Mouse (Mus musculus) kidney, adult 11 months (tissue): Measurements from ENCODE around the gene Cd28.

Experiments
- DNase-seq: peaks from one replicate; pipeline ENCODE4 v3.0.0; 2022

Gene Cd28

DNA sequence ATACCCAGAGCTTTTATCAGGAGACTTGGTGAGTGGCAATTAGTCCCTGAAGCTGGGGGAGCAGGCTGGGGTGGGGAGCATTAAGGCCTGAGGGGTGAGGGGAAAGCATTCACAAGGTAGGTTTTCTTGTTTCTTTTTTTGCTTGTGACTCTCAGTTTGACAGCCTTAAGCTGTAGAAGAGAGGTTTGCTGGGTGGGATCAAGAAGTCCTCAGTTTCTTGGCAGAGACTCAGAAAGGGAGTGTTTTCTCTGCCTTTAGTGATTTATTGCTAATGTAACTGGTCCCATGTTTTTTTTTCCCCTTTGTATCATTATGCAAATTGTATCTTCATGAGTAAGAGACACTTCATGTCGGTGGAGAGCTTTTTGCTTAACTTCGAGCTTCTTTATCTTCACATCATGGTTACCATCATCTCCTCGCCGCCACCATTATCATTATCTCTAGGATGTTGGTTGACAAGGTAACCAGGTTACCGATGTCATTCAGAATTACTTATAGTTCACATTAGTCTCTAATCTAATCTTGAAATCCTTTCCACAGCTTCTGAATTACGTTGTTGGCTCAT, 33.7 kb downstream of the Cd28 start:
- no peak for DNase-seq

DNA sequence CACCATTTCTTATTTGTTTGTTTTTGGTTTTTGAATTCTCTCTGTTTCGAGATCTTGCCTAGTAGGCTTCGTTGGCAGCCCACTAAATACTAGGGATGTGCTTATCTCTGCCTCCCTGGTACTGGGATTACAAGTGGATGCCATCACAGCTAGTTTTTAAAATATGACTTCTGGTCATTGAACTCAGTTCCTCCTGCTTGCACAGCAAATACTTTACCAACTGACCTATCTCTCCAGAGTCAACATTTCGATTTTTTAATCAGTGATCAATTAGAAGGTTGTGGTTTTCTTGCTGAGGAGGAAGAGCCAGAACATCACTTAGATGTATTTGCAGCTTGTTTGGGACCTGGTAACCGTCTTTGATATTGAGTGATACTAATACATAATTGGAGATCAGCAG, 34.4 kb downstream of the Cd28 start:
- DNase-seq: no peak

DNA sequence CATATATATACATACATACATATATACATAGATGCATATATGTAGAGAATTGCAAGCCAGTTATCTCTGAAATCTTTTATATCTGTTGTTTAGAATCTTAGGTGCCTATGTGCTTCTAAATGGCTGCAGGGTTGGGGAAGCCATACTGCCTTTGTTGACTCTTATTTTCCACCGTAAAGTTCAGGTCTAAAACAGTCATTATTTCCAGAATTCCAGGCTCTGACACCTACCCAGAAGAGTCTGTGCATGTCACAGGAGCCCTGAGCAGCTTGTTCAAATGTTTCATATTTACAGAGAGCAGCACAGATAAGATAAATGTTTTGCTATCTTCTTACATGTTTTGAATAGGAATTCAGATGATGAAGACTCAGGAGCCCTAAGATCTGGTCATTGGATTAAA, 36.4 kb downstream of the Cd28 start:
- DNase-seq: no peak

DNA sequence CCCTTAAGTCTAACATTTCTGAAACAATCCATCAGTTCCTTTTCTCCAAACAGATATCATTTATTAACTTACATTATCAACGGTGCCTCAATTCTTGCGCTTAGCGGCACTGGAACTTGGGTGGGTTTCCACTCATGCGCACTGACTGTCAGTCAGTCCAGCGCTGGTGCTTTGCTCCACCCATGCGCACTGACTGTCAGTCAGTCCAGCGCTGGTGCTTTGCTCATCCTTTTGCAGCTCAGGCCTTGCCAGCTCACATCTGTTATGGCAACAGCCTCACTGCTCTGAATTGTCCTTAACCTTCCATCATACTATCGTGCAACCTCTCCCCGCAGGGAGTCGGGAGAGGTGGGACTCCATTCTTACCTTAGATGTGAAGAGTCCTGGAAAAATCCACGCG, 37.4 kb downstream of the Cd28 start:
- DNase-seq: no peak

DNA sequence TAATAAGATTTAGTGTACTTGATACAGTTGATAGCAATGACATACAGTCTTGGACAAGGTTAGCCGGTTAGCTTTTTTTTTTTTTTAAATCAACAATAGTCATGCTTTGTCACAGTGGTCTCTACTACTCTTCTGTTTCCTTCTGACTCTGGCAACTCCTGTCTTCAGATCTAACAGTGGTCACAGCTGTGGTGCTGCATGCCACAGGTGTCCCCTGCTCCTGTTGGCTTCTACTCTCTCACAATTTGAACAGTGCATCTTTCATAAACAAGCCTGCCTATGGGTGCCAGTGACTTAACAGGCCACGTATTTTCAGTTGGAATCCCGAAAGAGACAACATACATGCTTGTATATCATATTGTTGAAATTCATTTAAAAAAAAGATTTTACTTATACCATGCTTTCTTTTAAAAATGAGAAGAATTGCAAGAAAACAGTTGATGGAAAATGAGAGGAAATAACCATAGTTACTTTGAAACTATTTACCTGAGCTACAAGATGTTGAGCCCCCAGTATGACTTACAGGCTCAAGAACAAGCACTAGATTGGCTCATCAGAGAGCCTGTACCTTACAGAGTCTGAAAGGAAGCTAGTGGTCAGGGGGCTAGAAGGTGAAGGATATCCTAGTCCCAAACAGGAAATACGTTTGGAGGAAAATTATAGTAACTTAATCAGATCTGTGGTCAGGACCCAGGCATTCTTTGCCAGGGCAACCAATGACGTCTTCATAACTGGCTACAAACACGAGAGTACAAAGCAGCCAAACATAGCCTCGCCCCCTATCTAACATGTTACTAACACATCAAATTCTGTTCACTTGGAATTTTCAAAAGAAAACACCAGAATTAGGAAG, 39.0 kb downstream of the Cd28 start:
- no peak for DNase-seq

DNA sequence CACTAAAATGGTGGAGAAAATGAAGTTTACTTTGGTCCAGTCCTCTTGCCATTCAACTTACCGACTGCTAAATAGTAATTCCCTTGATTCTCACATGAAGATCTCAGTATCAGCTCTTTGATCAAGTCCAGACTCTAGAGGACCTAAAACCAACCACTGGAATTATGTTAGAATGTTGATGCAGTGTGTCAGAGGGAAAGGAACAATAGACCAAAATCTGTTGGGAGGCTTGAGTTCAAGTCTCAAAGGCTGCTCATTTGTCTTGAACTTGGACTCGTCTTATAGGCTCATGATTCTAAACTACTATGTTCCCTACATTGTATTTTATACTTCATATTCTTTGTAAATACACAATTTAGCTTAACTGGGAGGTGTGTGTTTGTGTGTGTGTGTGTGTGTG, 41.0 kb downstream of the Cd28 start:
- DNase-seq: no peak

DNA sequence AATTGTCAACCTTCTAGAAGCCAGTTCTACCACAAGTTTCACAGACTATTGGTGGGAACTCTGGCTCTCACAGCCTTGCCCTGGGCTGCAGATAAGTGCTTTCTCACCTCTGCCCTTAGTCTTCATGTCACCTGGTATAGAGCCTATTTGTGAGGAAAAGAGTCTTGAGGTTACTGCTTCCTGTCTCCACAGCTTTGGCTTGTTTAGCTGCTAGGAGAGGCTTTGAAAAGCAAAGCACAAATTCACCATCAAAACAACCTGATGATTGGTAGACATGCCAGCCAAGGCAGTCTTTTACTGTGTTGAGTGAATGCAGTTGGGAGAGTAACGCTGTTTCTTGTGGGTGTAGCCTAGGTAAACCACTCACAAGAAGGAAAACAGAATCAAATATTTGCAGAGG, 41.6 kb downstream of the Cd28 start:
- DNase-seq: no peak

DNA sequence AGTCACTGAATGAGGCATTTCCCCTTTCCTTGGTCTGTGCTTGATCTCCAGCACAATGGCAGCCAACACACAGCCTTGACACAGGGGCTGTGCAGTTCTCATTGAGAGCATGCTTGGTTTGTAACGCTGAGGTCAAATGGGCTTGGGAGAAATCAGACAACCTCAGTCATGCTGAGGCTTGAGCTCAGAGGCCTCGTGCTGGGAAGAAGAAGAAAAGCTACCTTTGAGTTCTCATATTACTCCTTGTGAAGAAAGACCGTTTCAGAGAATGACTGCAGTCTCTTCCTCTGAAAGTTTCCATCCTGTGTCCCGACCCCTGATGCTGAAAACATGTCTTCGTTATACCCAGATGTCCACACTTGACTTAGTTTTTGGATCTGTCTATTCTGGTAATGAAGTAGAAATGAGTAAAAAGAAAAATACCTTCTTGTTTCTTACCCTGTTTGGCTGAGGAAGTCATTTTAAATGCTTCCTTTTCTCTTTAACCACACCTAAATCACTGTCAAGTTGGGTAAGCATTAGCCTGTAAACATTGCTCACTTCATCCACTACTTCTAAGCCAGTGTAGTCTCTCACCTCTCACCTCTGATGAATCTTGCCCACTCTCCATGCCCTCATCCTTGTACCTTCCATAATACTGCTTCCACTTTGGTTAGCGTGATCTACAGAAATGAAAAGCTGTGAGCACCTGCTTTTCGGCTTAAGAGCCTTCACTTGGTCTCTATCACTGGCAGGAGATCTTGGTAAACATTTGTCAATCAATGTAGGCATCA, 43.1 kb downstream of the Cd28 start:
- DNase-seq: no peak

DNA sequence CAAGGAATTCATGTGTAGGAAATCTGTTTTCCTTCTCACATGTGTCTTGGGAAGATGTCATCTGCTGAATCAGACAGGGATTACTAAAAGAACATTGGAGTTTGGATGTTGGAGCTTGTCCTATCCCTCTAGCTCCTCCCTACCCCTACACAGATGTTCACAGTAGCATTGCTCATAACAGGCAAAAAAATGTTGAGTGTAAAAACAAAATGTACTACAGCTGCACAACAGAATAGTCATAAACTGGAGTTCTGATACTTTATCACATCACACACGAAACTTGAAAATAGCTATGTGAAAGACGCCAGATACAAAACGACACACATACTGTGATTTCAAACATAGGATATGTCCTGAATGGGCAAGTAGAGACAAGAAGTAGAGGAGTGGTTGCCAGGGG, 43.9 kb downstream of the Cd28 start:
- no peak for DNase-seq

DNA sequence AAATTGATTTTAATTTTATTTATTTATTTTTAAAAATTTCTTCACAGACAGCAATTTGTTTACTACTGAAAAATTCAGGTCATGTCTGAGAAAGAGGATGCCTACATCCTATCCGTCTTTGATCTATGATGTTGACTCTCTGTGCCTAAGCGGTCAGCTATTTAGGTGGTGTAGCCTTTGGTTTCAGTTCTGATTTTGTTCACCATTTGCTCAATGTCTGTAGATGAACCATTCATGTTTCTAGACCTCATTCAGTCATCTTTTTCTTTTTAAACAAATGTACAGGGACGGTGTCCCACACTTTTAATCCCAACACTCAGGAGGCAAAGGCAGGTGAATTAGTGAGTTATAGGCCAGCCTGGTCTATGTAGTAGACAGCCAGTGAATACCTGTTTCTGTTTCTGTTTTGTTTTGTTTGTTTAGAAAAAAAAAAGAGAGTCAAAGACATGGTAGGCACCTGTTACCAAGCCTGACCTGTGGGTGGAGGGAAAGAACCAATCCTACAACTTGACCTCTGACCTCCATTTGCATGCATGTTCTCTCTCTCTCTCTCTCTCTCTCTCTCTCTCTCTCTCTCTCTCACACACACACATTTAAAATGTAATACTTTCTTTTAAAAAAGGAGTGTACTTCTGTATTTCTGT, 45.0 kb downstream of the Cd28 start:
- no peak for DNase-seq

DNA sequence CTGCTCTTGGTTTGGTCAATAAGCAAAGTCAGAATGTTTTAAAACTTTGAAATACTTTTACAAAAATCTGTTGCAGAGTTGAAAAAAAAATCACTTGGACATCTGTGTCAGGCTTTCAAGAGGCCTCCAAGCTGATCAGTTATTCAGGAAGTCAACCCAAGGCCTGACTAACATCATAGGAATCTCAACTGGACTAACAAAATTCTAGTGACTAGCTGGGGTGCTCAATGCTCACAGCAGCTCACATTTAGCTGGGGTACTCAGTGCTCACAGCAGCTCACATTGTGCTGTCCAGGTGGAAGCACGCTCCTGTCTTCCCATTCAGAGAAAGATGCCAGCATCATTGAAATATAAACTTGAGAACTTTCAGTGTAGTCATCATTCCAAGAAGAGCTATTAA, 45.9 kb downstream of the Cd28 start:
- no peak for DNase-seq

DNA sequence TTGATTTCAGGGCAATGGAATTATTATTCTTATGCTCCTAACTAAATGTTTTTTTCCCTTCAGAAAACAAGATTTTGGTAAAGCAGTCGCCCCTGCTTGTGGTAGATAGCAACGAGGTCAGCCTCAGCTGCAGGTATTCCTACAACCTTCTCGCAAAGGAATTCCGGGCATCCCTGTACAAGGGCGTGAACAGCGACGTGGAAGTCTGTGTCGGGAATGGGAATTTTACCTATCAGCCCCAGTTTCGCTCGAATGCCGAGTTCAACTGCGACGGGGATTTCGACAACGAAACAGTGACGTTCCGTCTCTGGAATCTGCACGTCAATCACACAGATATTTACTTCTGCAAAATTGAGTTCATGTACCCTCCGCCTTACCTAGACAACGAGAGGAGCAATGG, 46.3 kb downstream of the Cd28 start:
- no peak for DNase-seq

DNA sequence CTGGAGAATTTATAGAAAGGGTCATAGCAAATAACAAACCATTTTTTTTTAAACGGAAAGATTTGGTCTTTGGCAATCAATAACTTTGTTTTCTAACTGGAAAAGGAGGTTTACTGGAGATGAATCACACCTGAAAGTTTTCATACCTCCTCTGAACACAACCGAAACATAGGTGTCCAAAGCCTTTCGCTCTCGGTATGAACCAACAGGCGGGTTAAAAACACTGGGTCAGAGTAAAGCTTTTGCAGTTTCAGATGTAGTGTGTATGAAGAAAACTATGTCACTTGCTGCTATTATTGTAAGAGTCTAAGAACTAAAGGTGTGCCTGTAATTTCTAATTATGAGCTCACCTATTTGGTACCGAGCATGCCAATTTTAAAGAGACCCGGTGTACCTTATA, 55.2 kb downstream of the Cd28 start:
- DNase-seq: no peak

DNA sequence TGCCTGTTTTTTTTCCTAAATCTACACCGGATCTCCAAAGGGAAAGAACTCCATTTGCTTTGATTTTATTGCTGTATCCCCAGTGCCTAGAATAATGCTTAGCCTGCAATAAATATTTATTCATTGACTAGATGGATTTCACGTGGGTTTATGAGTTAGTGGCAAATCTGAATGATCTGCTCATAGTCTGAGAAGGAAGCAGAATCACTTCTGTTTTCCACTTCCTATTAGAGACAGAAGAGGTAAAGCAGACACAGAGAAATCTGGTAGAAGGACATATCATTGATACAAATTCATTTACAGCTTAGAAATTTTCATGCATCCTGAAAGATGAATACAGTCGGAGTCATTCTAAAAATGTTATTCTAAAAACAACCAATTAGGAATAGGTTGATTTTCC, 56.6 kb downstream of the Cd28 start:
- DNase-seq: no peak

DNA sequence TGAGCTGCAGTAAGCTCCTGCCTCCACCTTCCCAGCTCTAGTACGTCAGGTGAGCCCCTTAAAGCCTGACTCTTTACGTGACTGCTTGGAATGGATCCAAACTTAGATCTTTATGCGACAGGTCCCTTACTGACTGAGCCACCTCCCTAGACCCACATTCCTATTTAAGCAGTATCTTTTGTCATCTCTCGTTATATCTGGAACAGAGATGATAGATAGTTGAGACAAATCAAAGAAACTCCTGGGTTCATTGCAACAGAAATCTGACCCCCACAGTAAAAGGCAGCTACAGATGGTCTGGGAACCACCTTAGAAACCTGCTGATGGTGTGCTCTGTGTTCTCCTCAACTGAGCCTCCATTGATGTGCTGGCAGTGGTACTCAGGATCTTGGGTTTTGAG, 59.6 kb downstream of the Cd28 start:
- DNase-seq: no peak

DNA sequence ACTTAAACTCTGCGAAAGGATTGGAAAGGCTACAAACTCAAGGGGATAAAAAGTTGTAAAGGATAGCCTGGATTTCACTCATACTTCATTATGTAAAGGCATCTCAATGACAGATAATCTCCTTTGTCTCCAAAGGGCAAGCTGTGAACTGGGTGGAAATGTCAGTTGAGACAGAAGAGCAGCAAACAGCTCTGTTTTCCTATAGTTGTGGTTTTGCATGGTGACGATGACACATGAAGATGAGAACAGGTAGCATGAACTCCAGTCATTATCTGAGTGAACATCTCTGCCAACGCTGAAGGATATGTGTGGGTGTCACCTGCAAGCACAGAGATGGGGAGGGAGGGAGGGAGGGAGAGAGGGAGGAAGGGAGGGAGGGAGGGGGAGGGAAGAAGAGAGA, 60.3 kb downstream of the Cd28 start:
- no peak for DNase-seq

DNA sequence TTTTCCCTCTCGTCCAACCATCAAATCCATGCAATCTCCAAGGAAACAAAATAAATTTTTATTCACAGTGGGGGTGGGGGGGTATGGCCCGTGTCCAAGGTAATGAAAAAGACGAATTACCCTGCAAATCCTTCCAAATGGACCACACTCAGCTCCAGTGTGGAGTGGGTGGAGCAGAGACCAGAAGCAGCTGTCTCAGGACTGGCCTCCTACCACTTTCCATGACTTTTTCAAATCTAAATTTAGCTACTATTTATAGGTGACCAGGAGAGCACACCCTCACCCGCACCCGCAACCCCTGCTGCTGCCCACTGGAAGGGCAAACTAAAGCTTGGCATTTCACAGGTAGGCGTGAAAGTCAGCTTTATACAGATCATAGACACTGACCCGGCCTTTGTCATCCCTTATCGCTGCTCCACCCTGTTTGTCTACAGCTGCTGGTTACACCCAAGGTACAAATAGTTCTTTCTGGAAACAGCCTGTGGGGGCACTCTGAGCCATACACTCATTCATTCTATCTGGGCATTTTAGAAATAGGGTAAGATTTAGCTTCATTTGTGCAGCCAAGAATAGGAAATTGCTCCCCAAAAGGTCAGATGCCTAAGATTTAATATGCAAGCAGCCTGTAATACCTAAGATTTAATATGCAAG, 62.0 kb downstream of the Cd28 start:
- DNase-seq: no peak

DNA sequence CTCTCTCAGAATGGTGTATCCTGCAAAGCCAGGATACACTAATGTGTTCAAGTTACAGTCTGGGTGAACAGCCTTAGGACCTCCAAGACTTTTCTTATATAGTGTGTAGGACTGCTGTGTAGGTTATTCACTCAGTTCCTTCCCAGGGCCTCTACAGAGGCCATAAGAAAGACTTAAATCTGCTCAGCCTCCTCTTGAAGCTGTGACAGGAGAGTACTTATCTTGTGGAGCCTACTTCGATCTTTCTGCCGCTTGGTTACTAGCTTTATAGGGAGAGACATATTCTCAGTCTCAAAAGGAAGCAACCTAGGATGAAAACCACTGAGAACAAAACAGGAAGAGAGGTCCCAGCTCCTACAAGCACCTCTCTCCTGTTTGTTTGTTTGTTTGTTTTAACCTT, 62.6 kb downstream of the Cd28 start:
- no peak for DNase-seq

DNA sequence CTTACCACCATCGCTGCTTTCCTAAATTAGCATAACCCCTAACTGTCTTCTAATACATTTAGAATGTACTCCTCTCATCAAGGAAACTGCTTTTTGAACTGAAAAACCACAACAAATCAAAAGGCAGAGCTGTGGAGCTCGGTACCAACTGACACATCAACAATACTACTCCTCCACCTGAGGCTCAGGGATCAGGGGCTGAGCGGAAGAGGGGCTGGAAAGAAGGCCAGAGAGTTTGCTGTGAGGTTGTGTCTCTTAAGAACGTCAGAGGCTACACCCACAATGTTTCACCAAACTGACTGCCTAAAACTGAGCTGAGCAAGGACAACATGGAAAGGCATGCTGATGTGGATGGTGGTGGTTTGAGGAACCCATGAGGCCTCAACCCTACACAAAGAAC, 65.1 kb downstream of the Cd28 start:
- DNase-seq: no peak

DNA sequence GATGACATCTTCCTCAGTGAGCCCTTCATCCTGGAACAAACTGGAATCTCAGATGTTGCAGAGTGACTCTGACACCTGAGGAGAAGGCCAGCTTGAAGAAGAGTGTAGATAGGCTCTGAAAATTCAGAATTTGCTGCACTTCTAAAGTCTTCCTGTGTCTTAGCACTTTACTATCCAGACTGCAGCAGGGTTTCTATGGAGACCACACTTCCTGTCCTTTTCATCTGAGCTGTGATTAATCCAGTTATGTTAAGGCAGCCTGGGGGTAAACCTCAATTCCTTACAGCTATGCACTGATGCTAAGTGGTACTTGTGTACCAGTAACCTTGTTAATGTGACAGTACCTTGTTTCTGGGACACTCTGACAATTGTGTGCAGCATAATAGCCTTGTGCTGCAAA, 77.1 kb downstream of the Cd28 start:
- DNase-seq: no peak

DNA sequence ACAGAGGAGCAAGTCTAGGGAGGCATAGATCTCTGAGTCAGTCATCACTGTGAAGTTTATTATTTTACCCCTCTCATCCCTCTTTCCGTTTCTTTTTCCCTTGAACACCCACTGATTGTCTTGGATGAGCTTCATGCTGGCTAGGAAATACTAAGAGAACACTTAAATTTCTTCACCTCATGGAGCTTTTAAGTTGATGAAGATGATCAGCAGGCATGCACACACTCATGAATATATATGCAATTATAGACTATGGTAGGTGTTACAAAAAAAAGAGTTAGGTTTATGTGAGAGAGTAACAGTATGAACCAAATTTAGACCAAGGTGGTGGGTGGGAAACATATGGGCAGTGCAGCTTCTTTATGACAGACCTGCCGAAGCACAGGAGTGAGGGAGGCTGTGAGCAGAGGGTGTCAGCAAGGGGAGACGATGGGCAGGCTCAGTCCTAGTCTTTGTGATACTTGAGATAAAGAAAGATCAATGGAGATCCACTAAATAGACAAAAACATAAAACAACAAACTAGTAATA, 79.1 kb downstream of the Cd28 start:
- no peak for DNase-seq

DNA sequence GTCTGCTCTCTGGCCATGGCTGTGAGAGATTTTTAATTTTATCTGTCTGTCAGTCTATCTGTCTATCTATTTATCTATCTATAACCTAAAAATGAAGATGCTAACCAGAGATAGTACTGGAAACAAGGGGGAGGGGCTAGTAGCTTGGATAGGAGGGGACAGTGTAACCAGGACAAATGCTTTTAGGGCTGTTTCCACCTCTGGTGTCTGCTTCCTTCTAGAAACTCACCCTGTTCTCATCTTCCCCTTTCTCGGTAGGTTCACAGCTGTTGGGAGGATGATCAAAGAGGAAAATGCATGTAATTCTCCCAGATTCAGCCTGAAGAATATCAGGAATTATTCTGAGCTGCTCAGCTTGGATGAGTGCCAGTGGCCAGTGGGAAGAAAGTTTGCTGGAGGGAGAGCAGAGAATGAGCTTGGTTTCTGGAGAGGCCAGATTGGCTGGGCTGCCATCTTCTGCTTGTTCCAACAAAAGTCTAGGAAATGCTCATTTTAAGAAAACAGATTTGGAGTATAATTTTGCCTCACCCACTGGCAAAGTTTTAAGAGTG, 83.3 kb downstream of the Cd28 start:
- DNase-seq: no peak
